Mouse (Mus musculus) cerebral cortex, adult 2 months (tissue): ENCODE measurements around the gene Alk.

ENCODE experiments used
- WGBS: fragments of 180-500 bp; shearing (Covaris S2); methylation state at CpG from one replicate; pipeline ENCODE4 v1.1.7; 2018; 5-methylcytosine and 5-hydroxymethylcytosine counted together

Alk gene

DNA sequence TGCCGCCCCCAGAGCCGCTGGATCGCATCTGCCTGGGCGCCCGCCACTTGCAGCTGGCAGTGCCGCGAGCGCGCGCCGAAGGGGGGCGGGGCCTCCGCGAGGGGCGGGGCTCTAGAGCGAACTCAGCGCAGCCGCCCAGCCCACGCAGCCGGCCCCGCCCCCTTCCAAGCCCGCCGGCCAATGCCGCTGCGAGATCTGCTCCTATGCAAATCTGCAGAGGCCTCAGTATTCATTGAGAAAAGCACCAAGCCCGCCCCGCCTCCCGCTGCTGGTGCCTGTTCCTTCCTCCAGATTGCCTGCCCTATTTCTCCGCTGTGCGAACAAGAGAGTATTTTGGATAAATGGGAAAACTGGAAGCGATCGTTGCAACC, at the start of gene Alk:
TSS of gene Alk (minus strand) at position 18 of the 371 bp plus-strand sequence.
- WGBS, result under 1% methylated on average over 32 of the region's 32 CpGs

- WGBS, result 83% methylated on average over 1 of the region's 1 CpGs
These were observed 48.4 kb upstream of the Alk start for GRCm38 (mm10) chr17:72652801-72653200.

GRCm38 (mm10) chr17:72648607-72649217, 44.3 kb upstream of the Alk start:
- WGBS, result 73% methylated on average over 6 of the region's 6 CpGs

DNA sequence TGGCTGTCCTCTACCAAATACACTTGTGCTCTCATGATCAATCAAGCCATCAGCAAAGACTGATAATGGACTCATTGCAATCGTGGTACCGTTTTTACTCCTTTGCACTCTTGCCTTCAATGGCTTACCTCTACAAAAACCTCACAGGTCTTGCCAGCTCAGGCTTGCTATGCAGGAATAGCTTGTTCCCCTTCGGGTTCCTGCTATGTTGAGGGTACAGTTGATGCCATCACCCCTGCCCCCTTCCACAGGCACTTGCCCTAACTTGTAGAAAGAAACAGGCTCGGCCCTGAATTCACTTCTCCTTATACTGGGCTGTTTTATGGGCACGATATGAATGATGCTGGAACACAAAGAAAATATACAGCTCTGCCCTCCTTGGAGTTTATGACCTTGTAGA, 41.7 kb upstream of the Alk start:
- WGBS, result 87% methylated on average over 5 of the region's 5 CpGs

DNA sequence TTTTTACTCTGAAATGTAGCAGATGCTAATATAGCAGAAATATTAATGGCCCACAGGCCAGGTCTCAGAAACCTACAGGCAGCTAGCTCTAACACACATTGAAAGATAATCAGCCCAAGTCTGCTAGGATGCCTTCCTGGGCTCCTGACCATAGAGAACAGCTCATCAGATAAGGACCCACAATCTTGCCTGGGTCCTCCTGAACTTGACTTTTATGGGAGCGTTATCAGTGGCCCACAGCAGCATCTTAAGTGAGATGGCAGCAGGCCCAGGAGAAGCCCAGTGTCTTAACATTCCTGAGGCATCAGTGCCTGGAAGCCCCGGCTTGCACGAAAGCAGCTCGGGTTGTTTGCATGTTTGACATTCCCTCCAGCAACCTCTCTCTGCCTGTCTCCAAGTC, 35.7 kb upstream of the Alk start:
- 68% methylated on average over 4 of the region's 4 CpGs for WGBS

GRCm38 (mm10) chr17:72639400-72639799, 35.0 kb upstream of the Alk start:
- 76% methylated on average over 7 of the region's 7 CpGs for WGBS

GRCm38 (mm10) chr17:72606251-72606650, 1.8 kb upstream of the Alk start:
- 15% methylated on average over 4 of the region's 4 CpGs for WGBS

GRCm38 (mm10) chr17:72603886-72604609, 379 bp downstream of the Alk start:
- WGBS, result 1% methylated on average over 51 of the region's 51 CpGs

GRCm38 (mm10) chr17:72603118-72603885, 1.1 kb downstream of the Alk start:
- 2% methylated on average over 40 of the region's 40 CpGs for WGBS

DNA sequence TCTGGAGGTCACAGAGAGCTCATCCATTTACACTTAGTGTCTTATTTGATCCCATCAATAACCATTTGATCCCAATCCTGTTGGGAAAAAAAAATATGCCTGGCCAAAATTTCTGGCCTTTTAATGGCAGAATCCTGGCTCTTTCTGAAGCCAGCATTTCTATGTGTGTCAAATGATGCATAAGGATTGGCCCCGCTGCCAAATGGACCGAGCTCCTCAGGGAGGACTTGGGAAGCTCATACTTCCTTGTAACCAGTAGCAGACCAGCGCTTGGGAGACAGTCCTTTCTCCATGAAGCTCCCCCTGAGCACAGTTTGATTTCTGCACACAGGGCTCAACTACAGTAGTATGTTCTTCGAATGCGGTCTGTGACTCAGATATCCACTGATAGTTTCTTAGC, 3.6 kb downstream of the Alk start:
- WGBS, result 88% methylated on average over 5 of the region's 5 CpGs

- 92% methylated on average over 3 of the region's 3 CpGs for WGBS
These were observed 16.8 kb downstream of the Alk start for GRCm38 (mm10) chr17:72587671-72588070.

- WGBS, result 39% methylated on average over 4 of the region's 4 CpGs
These were observed 24.3 kb downstream of the Alk start for GRCm38 (mm10) chr17:72580142-72580541.

- WGBS, result 81% methylated on average over 9 of the region's 9 CpGs
These were observed 25.1 kb downstream of the Alk start for GRCm38 (mm10) chr17:72579321-72579720.

- WGBS, result 66% methylated on average over 2 of the region's 2 CpGs
These were observed 33.0 kb downstream of the Alk start for GRCm38 (mm10) chr17:72571379-72571778.

DNA sequence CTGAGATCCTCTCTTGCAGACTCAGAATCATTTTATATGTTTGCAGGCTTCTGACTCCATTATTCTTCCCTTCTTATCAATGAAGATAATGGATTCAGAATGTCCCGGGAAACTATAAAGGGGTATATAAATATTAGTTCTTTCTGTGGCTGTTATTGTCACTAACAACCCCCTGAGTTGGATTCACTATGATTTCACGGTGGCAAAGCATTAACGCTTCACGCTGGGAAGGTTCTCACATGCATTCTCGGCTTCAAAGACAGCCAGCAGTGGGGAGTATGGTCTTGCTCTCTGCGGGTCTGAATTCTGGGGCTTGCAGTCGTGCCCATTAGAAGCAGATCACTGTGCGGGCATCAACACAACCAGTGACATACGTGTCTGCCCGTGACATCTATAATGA, 34.9 kb downstream of the Alk start:
- 89% methylated on average over 10 of the region's 10 CpGs for WGBS

GRCm38 (mm10) chr17:72563423-72563822, 41.0 kb downstream of the Alk start:
- WGBS, result 76% methylated on average over 5 of the region's 5 CpGs

GRCm38 (mm10) chr17:72561471-72561870, 43.0 kb downstream of the Alk start:
- WGBS, result 55% methylated on average over 3 of the region's 3 CpGs

- 83% methylated on average over 1 of the region's 1 CpGs for WGBS
These were observed 43.7 kb downstream of the Alk start for GRCm38 (mm10) chr17:72560771-72561170.

DNA sequence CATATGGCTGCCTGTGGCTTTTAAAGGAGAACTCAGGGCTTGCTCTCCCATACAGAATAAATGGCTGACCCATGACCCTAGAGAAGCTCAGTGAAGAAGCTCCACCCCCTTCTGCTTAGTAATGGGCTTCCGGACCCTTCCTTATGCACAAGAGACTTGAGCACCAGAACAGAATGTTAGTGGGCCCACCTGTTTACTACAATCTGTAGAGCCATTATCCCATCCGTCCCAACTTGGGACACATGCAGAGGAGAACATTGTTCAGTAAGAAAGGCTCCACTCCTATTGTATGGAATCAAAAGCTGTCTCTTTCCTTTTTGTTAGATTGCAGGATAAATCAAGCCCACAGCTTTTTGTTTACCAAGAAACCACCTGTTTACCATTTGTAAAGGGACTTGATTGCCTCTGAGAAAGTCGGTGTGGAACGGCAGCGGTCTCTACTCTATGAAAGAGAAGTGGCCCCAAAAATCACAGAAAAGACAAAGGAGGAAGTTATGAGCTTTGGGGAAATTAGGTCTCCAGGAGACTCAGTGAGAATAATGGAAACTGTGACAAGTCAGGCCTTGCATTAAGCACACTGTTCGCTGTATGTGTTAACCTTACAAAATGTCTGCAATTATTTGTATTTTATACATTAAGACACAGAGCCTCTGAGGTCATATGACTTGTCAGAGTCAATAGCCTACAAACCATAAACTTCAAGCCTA, 47.2 kb downstream of the Alk start:
- 80% methylated on average over 6 of the region's 6 CpGs for WGBS

DNA sequence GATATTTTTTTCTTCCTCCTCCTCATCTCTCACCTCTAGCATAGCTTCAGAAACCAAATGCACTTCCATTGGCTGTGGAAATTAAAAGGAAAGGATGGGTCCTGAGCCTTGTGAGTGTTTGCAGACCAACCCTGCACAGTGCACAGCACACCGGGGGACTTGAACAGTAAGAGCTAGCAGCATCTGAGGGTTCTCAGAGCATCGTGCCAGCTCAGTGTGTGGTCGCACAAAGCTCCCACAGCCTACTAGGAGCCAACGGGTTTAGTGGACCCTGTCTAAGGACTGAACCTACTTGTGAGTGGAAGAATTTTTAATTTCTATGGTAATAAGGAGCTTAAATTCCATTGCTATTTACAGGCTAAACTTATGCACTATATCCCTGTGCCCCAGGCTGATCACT, 58.2 kb downstream of the Alk start:
- 68% methylated on average over 4 of the region's 4 CpGs for WGBS

- 84% methylated on average over 6 of the region's 6 CpGs for WGBS
These were observed 69.1 kb downstream of the Alk start for GRCm38 (mm10) chr17:72535304-72535703.

GRCm38 (mm10) chr17:72532266-72532665, 72.2 kb downstream of the Alk start:
- 90% methylated on average over 6 of the region's 6 CpGs for WGBS
